Mouse (Mus musculus): ENCODE measurements around the gene Aqp6.

Aqp6 gene

GRCm38 (mm10) chr15:99600986-99601822 lies at the start of gene Aqp6:
Gene Aqp6 (plus strand): TSS chr15:99601400.
- Histone ChIP-seq H3K27me3 (ENCODE audit: control insufficient read depth, insufficient read depth, low read length, poor library complexity, severe bottlenecking) (no peaks in the 10 kb centered on the region; the same call in 1 of the 2 replicates), H3K36me3 (ENCODE audit: control insufficient read depth, insufficient read depth, low read length, poor library complexity, severe bottlenecking) (no peaks in the 10 kb centered on the region)
- no peak for DNase-seq (ENCODE audit: low read depth, low spot score)

GRCm38 (mm10) chr15:99553767-99554166 lies 47.4 kb upstream of the Aqp6 start:
- Histone ChIP-seq H3K27me3 (ENCODE audit: control insufficient read depth, insufficient read depth, low read length, poor library complexity, severe bottlenecking) (no peaks in the 10 kb centered on the region), H3K36me3 (ENCODE audit: control insufficient read depth, insufficient read depth, low read length, poor library complexity, severe bottlenecking) (no peaks in the 10 kb centered on the region)
- no peak for DNase-seq (ENCODE audit: low read depth, low spot score)

GRCm38 (mm10) chr15:99558947-99559346 lies 42.3 kb upstream of the Aqp6 start:
- Histone ChIP-seq H3K36me3 (ENCODE audit: control insufficient read depth, insufficient read depth, low read length, poor library complexity, severe bottlenecking) (no peaks in the 10 kb centered on the region), H3K27me3 (ENCODE audit: control insufficient read depth, insufficient read depth, low read length, poor library complexity, severe bottlenecking) (no peaks in the 10 kb centered on the region)
- no peak for DNase-seq (ENCODE audit: low read depth, low spot score)

GRCm38 (mm10) chr15:99560246-99560645 lies 41.0 kb upstream of the Aqp6 start:
- DNase-seq (ENCODE audit: low read depth, low spot score): no peak
- H3K36me3 ChIP-seq (ENCODE audit: control insufficient read depth, insufficient read depth, low read length, poor library complexity, severe bottlenecking): no peaks in the 10 kb centered on the region
- no peaks in the 10 kb centered on the region for H3K27me3 ChIP-seq (ENCODE audit: control insufficient read depth, insufficient read depth, low read length, poor library complexity, severe bottlenecking)

GRCm38 (mm10) chr15:99567371-99567770 lies 33.8 kb upstream of the Aqp6 start:
- DNase-seq (ENCODE audit: low read depth, low spot score): no peak
- no peaks in the 10 kb centered on the region for H3K27me3 ChIP-seq (ENCODE audit: control insufficient read depth, insufficient read depth, low read length, poor library complexity, severe bottlenecking)

GRCm38 (mm10) chr15:99568682-99569081 lies 32.5 kb upstream of the Aqp6 start:
- no peak for DNase-seq (ENCODE audit: low read depth, low spot score)
- no peaks in the 10 kb centered on the region for H3K27me3 ChIP-seq (ENCODE audit: control insufficient read depth, insufficient read depth, low read length, poor library complexity, severe bottlenecking)
- no peaks in the 10 kb centered on the region for H3K36me3 ChIP-seq (ENCODE audit: control insufficient read depth, insufficient read depth, low read length, poor library complexity, severe bottlenecking)

More at GRCm38 (mm10) chr15:99567371-99567770, 33.8 kb upstream of the Aqp6 start:
- no peaks in the 10 kb centered on the region for H3K36me3 ChIP-seq (ENCODE audit: control insufficient read depth, insufficient read depth, low read length, poor library complexity, severe bottlenecking)

GRCm38 (mm10) chr15:99569123-99569522 lies 32.1 kb upstream of the Aqp6 start:
- Histone ChIP-seq H3K27me3 (ENCODE audit: control insufficient read depth, insufficient read depth, low read length, poor library complexity, severe bottlenecking) (no peaks in the 10 kb centered on the region), H3K36me3 (ENCODE audit: control insufficient read depth, insufficient read depth, low read length, poor library complexity, severe bottlenecking) (no peaks in the 10 kb centered on the region)
- no peak for DNase-seq (ENCODE audit: low read depth, low spot score)

GRCm38 (mm10) chr15:99578802-99579485 lies 22.3 kb upstream of the Aqp6 start, which contains the start of gene Aqp2:
Gene Aqp2 (plus strand): TSS chr15:99579055.
- Histone ChIP-seq H3K27me3 (ENCODE audit: control insufficient read depth, insufficient read depth, low read length, poor library complexity, severe bottlenecking) (no peaks in the 10 kb centered on the region), H3K36me3 (ENCODE audit: control insufficient read depth, insufficient read depth, low read length, poor library complexity, severe bottlenecking) (no peaks in the 10 kb centered on the region)
- DNase-seq (ENCODE audit: low read depth, low spot score): no peak

GRCm38 (mm10) chr15:99583463-99584344 lies 17.5 kb upstream of the Aqp6 start:
- DNase-seq (ENCODE audit: low read depth, low spot score): no peak
- Histone ChIP-seq H3K36me3 (ENCODE audit: control insufficient read depth, insufficient read depth, low read length, poor library complexity, severe bottlenecking) (no peaks in the 10 kb centered on the region), H3K27me3 (ENCODE audit: control insufficient read depth, insufficient read depth, low read length, poor library complexity, severe bottlenecking) (no peaks in the 10 kb centered on the region)

GRCm38 (mm10) chr15:99584407-99585202 lies 16.6 kb upstream of the Aqp6 start:
- H3K36me3 ChIP-seq (ENCODE audit: control insufficient read depth, insufficient read depth, low read length, poor library complexity, severe bottlenecking): no peaks in the 10 kb centered on the region
- H3K27me3 ChIP-seq (ENCODE audit: control insufficient read depth, insufficient read depth, low read length, poor library complexity, severe bottlenecking): no peaks in the 10 kb centered on the region
- DNase-seq (ENCODE audit: low read depth, low spot score): no peak

- H3K27me3 ChIP-seq (ENCODE audit: control insufficient read depth, insufficient read depth, low read length, poor library complexity, severe bottlenecking): no peaks in the 10 kb centered on the region
- no peak for DNase-seq (ENCODE audit: low read depth, low spot score)
- no peaks in the 10 kb centered on the region for H3K36me3 ChIP-seq (ENCODE audit: control insufficient read depth, insufficient read depth, low read length, poor library complexity, severe bottlenecking)
These were observed 15.5 kb upstream of the Aqp6 start for GRCm38 (mm10) chr15:99585741-99586140.

GRCm38 (mm10) chr15:99586525-99586924 lies 14.7 kb upstream of the Aqp6 start:
- H3K27me3 ChIP-seq (ENCODE audit: control insufficient read depth, insufficient read depth, low read length, poor library complexity, severe bottlenecking): no peaks in the 10 kb centered on the region
- no peak for DNase-seq (ENCODE audit: low read depth, low spot score)
- H3K36me3 ChIP-seq (ENCODE audit: control insufficient read depth, insufficient read depth, low read length, poor library complexity, severe bottlenecking): no peaks in the 10 kb centered on the region

GRCm38 (mm10) chr15:99589237-99589636 lies 12.0 kb upstream of the Aqp6 start:
- H3K36me3 ChIP-seq (ENCODE audit: control insufficient read depth, insufficient read depth, low read length, poor library complexity, severe bottlenecking): no peaks in the 10 kb centered on the region
- DNase-seq (ENCODE audit: low read depth, low spot score): no peak
- H3K27me3 ChIP-seq (ENCODE audit: control insufficient read depth, insufficient read depth, low read length, poor library complexity, severe bottlenecking): no peaks in the 10 kb centered on the region

GRCm38 (mm10) chr15:99589704-99590103 lies 11.5 kb upstream of the Aqp6 start:
- Histone ChIP-seq H3K36me3 (ENCODE audit: control insufficient read depth, insufficient read depth, low read length, poor library complexity, severe bottlenecking) (no peaks in the 10 kb centered on the region), H3K27me3 (ENCODE audit: control insufficient read depth, insufficient read depth, low read length, poor library complexity, severe bottlenecking) (no peaks in the 10 kb centered on the region)
- DNase-seq (ENCODE audit: low read depth, low spot score): no peak
